Mouse (Mus musculus): ENCODE results near the gene Gm3182. TPM values are rescaled to one million over a fixed set of nuclear protein-coding genes. Genes with fewer than 3 reads are reported as not detected.
"Not testable (repeated sequence)": the region's sequence is repeated elsewhere in the genome, so short reads cannot be mapped to it uniquely, and the experiment has no call there.

Gm3182 gene
- not detected in 2 replicates for polyA plus RNA-seq (2014; fragmentation: Nextera tagmentation; extraction: Ambion mirVana)

- H3K4me1 ChIP-seq (ENCODE audit: control insufficient read depth, insufficient read depth, low read length); H3K27me3 ChIP-seq (ENCODE audit: control insufficient read depth, insufficient read depth, low read length); H3K36me3 ChIP-seq (ENCODE audit: control insufficient read depth, insufficient read depth, low read length); H3K9ac ChIP-seq (ENCODE audit: low read depth, low read length); H3K9me3 ChIP-seq (replicated peaks; ENCODE audit: control insufficient read depth, low read length); H3K4me2 ChIP-seq; ATAC-seq (replicated peaks; ENCODE audit: insufficient number of reproducible peaks, low FRiP score, low TSS enrichment); H3K27ac ChIP-seq (ENCODE audit: low read depth, low read length); H3K4me3 ChIP-seq (ENCODE audit: low read depth, low read length): not testable (repeated sequence)
- WGBS (ENCODE audit: insufficient replicate concordance), result no CpG with 5 or more reads among the region's 2 CpGs
Measured at GRCm38 (mm10) chr14:4481445-4481844, at the start of gene Gm3182. TSS of gene Gm3182 (plus strand) at chr14:4481745.

- not testable (repeated sequence) for ATAC-seq (replicated peaks; ENCODE audit: insufficient number of reproducible peaks, low FRiP score, low TSS enrichment); H3K27ac ChIP-seq (ENCODE audit: low read depth, low read length); H3K36me3 ChIP-seq (ENCODE audit: control insufficient read depth, insufficient read depth, low read length); H3K9ac ChIP-seq (ENCODE audit: low read depth, low read length); H3K27me3 ChIP-seq (ENCODE audit: control insufficient read depth, insufficient read depth, low read length); H3K4me1 ChIP-seq (ENCODE audit: control insufficient read depth, insufficient read depth, low read length); H3K9me3 ChIP-seq (replicated peaks; ENCODE audit: control insufficient read depth, low read length)
- peak overlapping the region; percentile 45 for H3K4me2 ChIP-seq
- WGBS (ENCODE audit: insufficient replicate concordance), result under 1% methylated on average over 16 of the region's 25 CpGs
- peak overlapping the region; percentile 18; the same call in 1 of the 2 replicates for H3K4me3 ChIP-seq (ENCODE audit: low read depth, low read length)
Measured at GRCm38 (mm10) chr14:4499425-4499824, 17.9 kb downstream of the Gm3182 start.

Other genes starting within 250 kb of the Gm3182 start
- gene Gm3138, start 232.1 kb upstream of the Gm3182 start, polyA plus RNA-seq (2014; fragmentation: Nextera tagmentation; extraction: Ambion mirVana), result not detected in 2 replicates
- not detected in 2 replicates for gene Gm3149, start 164.5 kb upstream of the Gm3182 start, polyA plus RNA-seq (2014; fragmentation: Nextera tagmentation; extraction: Ambion mirVana)
- gene 2610042L04Rik, start 147.0 kb upstream of the Gm3182 start, polyA plus RNA-seq (2014; fragmentation: Nextera tagmentation; extraction: Ambion mirVana), result 0.14 and 0.42 TPM in 2 replicates
- not detected in 2 replicates for gene Gm3159, start 84.2 kb upstream of the Gm3182 start, polyA plus RNA-seq (2014; fragmentation: Nextera tagmentation; extraction: Ambion mirVana)
- gene Gm3164, start 66.3 kb upstream of the Gm3182 start, polyA plus RNA-seq (2014; fragmentation: Nextera tagmentation; extraction: Ambion mirVana), result 0.83 and 0.89 TPM in 2 replicates
- 0.65 TPM in 1 of 2 replicates, not detected in the other for gene Gm3173, start 50.8 kb upstream of the Gm3182 start, polyA plus RNA-seq (2014; fragmentation: Nextera tagmentation; extraction: Ambion mirVana)
- gene Gm3047, start 73.7 kb downstream of the Gm3182 start, polyA plus RNA-seq (2014; fragmentation: Nextera tagmentation; extraction: Ambion mirVana), result not detected in 2 replicates
- 0.20 TPM in 1 of 2 replicates, not detected in the other for gene Gm8159, start 150.6 kb downstream of the Gm3182 start, polyA plus RNA-seq (2014; fragmentation: Nextera tagmentation; extraction: Ambion mirVana)
- gene Gm3239, start 182.4 kb downstream of the Gm3182 start, polyA plus RNA-seq (2014; fragmentation: Nextera tagmentation; extraction: Ambion mirVana), result 0.79 and 1.2 TPM in 2 replicates
- 0.20 TPM in 1 of 2 replicates, not detected in the other for gene Gm7876, start 227.5 kb downstream of the Gm3182 start, polyA plus RNA-seq (2014; fragmentation: Nextera tagmentation; extraction: Ambion mirVana)
- gene Gm3252, start 245.0 kb downstream of the Gm3182 start, polyA plus RNA-seq (2014; fragmentation: Nextera tagmentation; extraction: Ambion mirVana), result 0.70 and 0.77 TPM in 2 replicates